Mouse (Mus musculus): ENCODE data around the gene Sncb.

- TF ChIP-seq POLR2A (IDR thresholded peaks at IDR 0.05; ENCODE audit: borderline replicate concordance, low read depth, low read length): no peak
- TF ChIP-seq CTCF (IDR thresholded peaks at IDR 0.05; ENCODE audit: low read depth, low read length): no peak
Measured at GRCm38 (mm10) chr13:54750699-54751098, 15.7 kb downstream of the Sncb start.
